20 mouse cellular contexts compared by ENCODE assay signal in genomic region chr14:58617656-58618055, GRCm38 (mm10).
A peak's percentile ranks its signal among the peaks of the same experiment; 100 is the strongest.
DNase-seq lines count a peak whose midpoint lies in the region; ATAC-seq lines count a peak whose summit lies in the region.
"Had no signal": no experiment of that assay in that cellular context is flagged by ENCODE, and none has a peak within 500 bp of the region (broad histone marks: within the 10 kb centered on the region; RNA-seq: fewer than 3 reads in every experiment).

No protein-coding gene starts in this region.

- no peak overlapping the region for H3K9ac ChIP-seq in embryonic facial prominence, embryonic 11.5 days (replicated peaks; ENCODE audit: low read length)
- H3K9ac ChIP-seq: embryonic facial prominence, embryonic 13.5 days; heart, embryonic 12.5 days; liver, embryonic 15.5 days; midbrain, embryonic 13.5 days had no signal

- no peak overlapping the region for H3K27ac ChIP-seq in embryonic facial prominence, embryonic 11.5 days (replicated peaks; ENCODE audit: low read depth, low read length)
- H3K27ac ChIP-seq in embryonic facial prominence, embryonic 10.5 days (replicated peaks) = no peak overlapping the region
- H3K27ac ChIP-seq: embryonic facial prominence, embryonic 13.5 days; liver, embryonic 15.5 days; macrophage; midbrain, embryonic 13.5 days had no signal

- ATAC-seq in embryonic facial prominence, embryonic 11.5 days (replicated peaks; ENCODE audit: insufficient number of reproducible peaks, low FRiP score, low TSS enrichment, low read depth) = no peak
- ATAC-seq: hindbrain, embryonic 16.5 days; intestine, postnatal 0 days; midbrain, embryonic 13.5 days had no signal

- H3K27me3 ChIP-seq in embryonic facial prominence, embryonic 11.5 days (ENCODE audit: control insufficient read depth, insufficient read depth, low read length) = no peaks in the 10 kb centered on the region
- no peaks in the 10 kb centered on the region for H3K27me3 ChIP-seq in embryonic facial prominence, embryonic 10.5 days (replicated peaks; ENCODE audit: low read depth, poor library complexity, severe bottlenecking)
- H3K27me3 ChIP-seq: CH12.LX; embryonic facial prominence, embryonic 13.5 days; heart, embryonic 12.5 days; liver, embryonic 15.5 days; midbrain, embryonic 13.5 days had no signal

- peak; percentile 22 for DNase-seq in embryonic facial prominence, embryonic 11.5 days (ENCODE audit: low spot score)
- DNase-seq in embryonic facial prominence, embryonic 10.5 days (ENCODE audit: low spot score) = no peak
- DNase-seq in kidney, postnatal 14 days = peak; percentile 54
- no peak for DNase-seq in kidney, adult 11 months
- DNase-seq in right cerebral cortex, adult 18-20 months = peak; percentile 6
- DNase-seq in right cerebral cortex, postnatal 4 days = no peak
- peak; percentile 26 for DNase-seq in mesoderm, embryonic 11.5 days (ENCODE audit: low read depth, low spot score)
- DNase-seq in adrenal gland, postnatal 25 days = no peak
- DNase-seq: cerebellum, adult 18-20 months; cerebellum, postnatal 36 days; thymus, adult 18-20 months had no signal

- no peak overlapping the region for H3K4me3 ChIP-seq in embryonic facial prominence, embryonic 11.5 days (ENCODE audit: low read depth, low read length)
- H3K4me3 ChIP-seq in embryonic facial prominence, embryonic 10.5 days = no peak overlapping the region
- H3K4me3 ChIP-seq: embryonic facial prominence, embryonic 13.5 days; heart, embryonic 12.5 days; liver, embryonic 15.5 days; midbrain, embryonic 13.5 days; myocyte had no signal

- H3K4me1 ChIP-seq in embryonic facial prominence, embryonic 11.5 days (ENCODE audit: control insufficient read depth, insufficient read depth, low read length) = no peaks in the 10 kb centered on the region
- H3K4me1 ChIP-seq in embryonic facial prominence, embryonic 10.5 days = peaks cover 15% of the 10 kb centered on the region
- H3K4me1 ChIP-seq: liver, embryonic 15.5 days; midbrain, embryonic 13.5 days had no signal

- H3K4me2 ChIP-seq in embryonic facial prominence, embryonic 11.5 days (ENCODE audit: low read depth, low read length) = no peak overlapping the region
- H3K4me2 ChIP-seq: embryonic facial prominence, embryonic 13.5 days; heart, embryonic 12.5 days; liver, embryonic 15.5 days; midbrain, embryonic 13.5 days had no signal

- no peaks in the 10 kb centered on the region for H3K9me3 ChIP-seq in embryonic facial prominence, embryonic 11.5 days (replicated peaks; ENCODE audit: control insufficient read depth, low read length)
- H3K9me3 ChIP-seq in embryonic facial prominence, embryonic 10.5 days = no peaks in the 10 kb centered on the region
- H3K9me3 ChIP-seq: embryonic facial prominence, embryonic 13.5 days; heart, embryonic 12.5 days; liver, embryonic 15.5 days; midbrain, embryonic 13.5 days had no signal

- no peaks in the 10 kb centered on the region for H3K36me3 ChIP-seq in embryonic facial prominence, embryonic 11.5 days (replicated peaks; ENCODE audit: control insufficient read depth, insufficient read depth, low read depth, low read length)
- H3K36me3 ChIP-seq in embryonic facial prominence, embryonic 10.5 days (replicated peaks) = no peaks in the 10 kb centered on the region
- H3K36me3 ChIP-seq: embryonic facial prominence, embryonic 13.5 days; heart, embryonic 12.5 days; liver, embryonic 15.5 days; midbrain, embryonic 13.5 days had no signal

- 69% methylated on average over 10 of the region's 10 CpGs for WGBS in embryonic facial prominence, embryonic 11.5 days
- WGBS in embryonic facial prominence, embryonic 10.5 days = 69% methylated on average over 10 of the region's 10 CpGs

Comparison
In these comparisons a context has a peak if more than half of its experiments do, and no peak if none do; other contexts are left out.
1. DNase-seq: peak in embryonic facial prominence, embryonic 11.5 days (single experiment), kidney, postnatal 14 days (single experiment), right cerebral cortex, adult 18-20 months (single experiment) and mesoderm, embryonic 11.5 days (single experiment); none in embryonic facial prominence, embryonic 10.5 days (single experiment), kidney, adult 11 months (single experiment), right cerebral cortex, postnatal 4 days (single experiment) and adrenal gland, postnatal 25 days (single experiment).